Mouse (Mus musculus) spleen, adult 2 months (tissue): ENCODE data around the gene Psmc2.
A peak's percentile ranks its signal among the peaks of the same experiment; 100 is the strongest.

ENCODE experiments used
- CTCF ChIP-seq: fragments of 200-500 bp; IDR thresholded peaks from 2 replicates; pipeline ENCODE4 v1.5.1; 2011; ENCODE audit warnings: mild to moderate bottlenecking, inconsistent platforms; ENCODE audit not compliant: insufficient read depth, insufficient read length, insufficient replicate concordance; ENCODE audit errors: extremely low read depth
- POLR2A ChIP-seq: fragments of 200-500 bp; IDR thresholded peaks from 2 replicates; pipeline ENCODE4 v1.6.1; 2011; ENCODE audit warnings: low read depth, low read length, inconsistent platforms

GRCm38 (mm10) chr5:21736956-21737585 lies 48.0 kb upstream of the Psmc2 start, which contains the start of gene Pmpcb:
- TF ChIP-seq POLR2A = no peak
- peak; percentile 84 for TF ChIP-seq CTCF
